Mouse (Mus musculus): ENCODE data around the gene Rab3ip.

Rab3ip gene

GRCm38 (mm10) chr10:116950009-116950769 is at the start of gene Rab3ip:
TSS of gene Rab3ip (minus strand) at chr10:116950769.
- peak; percentile 85 to 87 for DNase-seq (ENCODE audit: low spot score in 2 of 2)

- no peak for DNase-seq (ENCODE audit: low spot score in 2 of 2)
Observed at GRCm38 (mm10) chr10:116998716-116999455, 48.3 kb upstream of the Rab3ip start.

GRCm38 (mm10) chr10:116996236-116996600 is 45.6 kb upstream of the Rab3ip start:
- DNase-seq (ENCODE audit: low spot score in 2 of 2), result peak in 1 of 2 experiments; percentile 42

- no peak for DNase-seq (ENCODE audit: low spot score in 2 of 2)
Observed at GRCm38 (mm10) chr10:116995584-116996235, 45.1 kb upstream of the Rab3ip start.

GRCm38 (mm10) chr10:116995162-116995561 is 44.6 kb upstream of the Rab3ip start:
- DNase-seq (ENCODE audit: low spot score in 2 of 2), result no peak

- no peak for DNase-seq (ENCODE audit: low spot score in 2 of 2)
Observed at GRCm38 (mm10) chr10:116993971-116994370, 43.4 kb upstream of the Rab3ip start.

- DNase-seq (ENCODE audit: low spot score in 2 of 2), result no peak
Observed at GRCm38 (mm10) chr10:116986264-116987082, 35.9 kb upstream of the Rab3ip start, which contains the start of gene Best3. TSS of gene Best3 (plus strand) at chr10:116986314.

- no peak for DNase-seq (ENCODE audit: low spot score in 2 of 2)
Observed at GRCm38 (mm10) chr10:116984836-116985235, 34.3 kb upstream of the Rab3ip start.

GRCm38 (mm10) chr10:116982526-116982925 is 32.0 kb upstream of the Rab3ip start:
- no peak for DNase-seq (ENCODE audit: low spot score in 2 of 2)

- no peak for DNase-seq (ENCODE audit: low spot score in 2 of 2)
Observed at GRCm38 (mm10) chr10:116980888-116981287, 30.3 kb upstream of the Rab3ip start.

- no peak for DNase-seq (ENCODE audit: low spot score in 2 of 2)
Observed at GRCm38 (mm10) chr10:116980273-116980672, 29.7 kb upstream of the Rab3ip start.

- no peak for DNase-seq (ENCODE audit: low spot score in 2 of 2)
Observed at GRCm38 (mm10) chr10:116978841-116979240, 28.3 kb upstream of the Rab3ip start.

- no peak for DNase-seq (ENCODE audit: low spot score in 2 of 2)
Observed at GRCm38 (mm10) chr10:116977858-116978257, 27.3 kb upstream of the Rab3ip start.

- DNase-seq (ENCODE audit: low spot score in 2 of 2), result no peak
Observed at GRCm38 (mm10) chr10:116977455-116977854, 26.9 kb upstream of the Rab3ip start.

- DNase-seq (ENCODE audit: low spot score in 2 of 2), result no peak
Observed at GRCm38 (mm10) chr10:116972509-116972908, 21.9 kb upstream of the Rab3ip start, which contains the start of gene Gm10271. TSS of gene Gm10271 (minus strand) at chr10:116972609.

- DNase-seq (ENCODE audit: low spot score in 2 of 2), result no peak
Observed at GRCm38 (mm10) chr10:116968741-116969140, 18.2 kb upstream of the Rab3ip start.

- DNase-seq (ENCODE audit: low spot score in 2 of 2), result no peak
Observed at GRCm38 (mm10) chr10:116966065-116966464, 15.5 kb upstream of the Rab3ip start.

- DNase-seq (ENCODE audit: low spot score in 2 of 2), result no peak
Observed at GRCm38 (mm10) chr10:116965297-116965696, 14.7 kb upstream of the Rab3ip start.

- no peak for DNase-seq (ENCODE audit: low spot score in 2 of 2)
Observed at GRCm38 (mm10) chr10:116964571-116964970, 14.0 kb upstream of the Rab3ip start.

- DNase-seq (ENCODE audit: low spot score in 2 of 2), result no peak
Observed at GRCm38 (mm10) chr10:116964084-116964483, 13.5 kb upstream of the Rab3ip start.

GRCm38 (mm10) chr10:116962803-116963202 is 12.2 kb upstream of the Rab3ip start:
- no peak for DNase-seq (ENCODE audit: low spot score in 2 of 2)

Data from urinary bladder, postnatal 4 days (tissue).